Mouse (Mus musculus): ENCODE results near the gene Cep350.

DNA sequence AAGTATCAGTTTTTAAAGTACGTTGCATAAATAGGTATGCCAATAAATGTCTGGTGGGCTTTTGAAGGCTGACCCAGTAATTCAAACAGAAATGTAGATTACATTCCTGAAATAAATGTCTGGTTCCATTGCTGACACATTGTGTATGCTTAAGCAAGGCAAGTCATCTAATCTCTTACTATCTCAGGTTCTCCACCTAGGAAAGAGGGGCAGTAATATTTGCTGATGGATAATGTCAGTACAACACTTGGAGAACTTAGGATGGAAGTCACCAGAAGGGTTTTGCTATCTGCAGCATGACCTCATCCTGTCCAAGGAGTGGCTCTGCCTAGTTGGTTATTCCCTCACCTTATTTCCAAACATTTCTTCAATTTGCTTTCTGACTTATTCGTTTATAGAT is 21.5 kb upstream of the Cep350 start:
- TF ChIP-seq POLR2A (IDR thresholded peaks at IDR 0.05; ENCODE audit: low read depth, low read length) (no peak), CTCF (IDR thresholded peaks at IDR 0.05; ENCODE audit: borderline replicate concordance, insufficient read depth, low read length) (no peak)

All from embryonic fibroblast, embryonic 13.5 days (primary cell).